Mouse (Mus musculus) hindbrain, postnatal 0 days (tissue): Measurements from ENCODE around the gene Rps6ka3. TPM values are rescaled to one million over a fixed set of nuclear protein-coding genes. Genes with fewer than 3 reads are reported as not detected.

Experiments
- ATAC-seq: fragments of 200-750 bp; cut with Nextera tagmentation; 2 replicates; pipeline ENCODE4 v1.8.0; 2017; ENCODE audit warnings: mild to moderate bottlenecking, moderate TSS enrichment, moderate library complexity
- DNase-seq: peaks from one replicate; pipeline ENCODE4 v3.0.0-alpha.2; 2015; ENCODE audit warnings: low spot score
- H3K27ac ChIP-seq: fragments of 300-500 bp; sonication (generic); 2 replicates; pipeline ENCODE4 v1.5.1; 2014; ENCODE audit warnings: mild to moderate bottlenecking
- H3K27me3 ChIP-seq: fragments of 300-500 bp; sonication (generic); 2 replicates; pipeline ENCODE4 v1.6.1; 2014; ENCODE audit warnings: low read length, mixed read lengths; ENCODE audit not compliant: insufficient read depth
- H3K36me3 ChIP-seq: fragments of 300-500 bp; sonication (generic); 2 replicates; pipeline ENCODE4 v1.6.1; 2014; ENCODE audit warnings: low read length, mixed read lengths; ENCODE audit not compliant: insufficient read depth
- H3K4me1 ChIP-seq: fragments of 300-500 bp; sonication (generic); 2 replicates; pipeline ENCODE4 v1.6.1; 2014; ENCODE audit warnings: antibody characterized with exemption, low read length, mixed read lengths; ENCODE audit not compliant: insufficient read depth
- H3K4me2 ChIP-seq: fragments of 300-500 bp; sonication (generic); 2 replicates; pipeline ENCODE4 v1.6.1; 2014; ENCODE audit warnings: low read depth, mild to moderate bottlenecking, low read length, moderate library complexity, mixed read lengths
- H3K4me3 ChIP-seq: fragments of 300-500 bp; sonication (generic); 2 replicates; pipeline ENCODE4 v1.5.1; 2014; ENCODE audit warnings: low read length
- H3K9ac ChIP-seq: fragments of 300-500 bp; sonication (generic); replicated peaks from 2 replicates; pipeline ENCODE4 v1.6.1; 2014; ENCODE audit warnings: mild to moderate bottlenecking, low read length, moderate library complexity, mixed read lengths
- H3K9me3 ChIP-seq: fragments of 300-500 bp; sonication (generic); 2 replicates; pipeline ENCODE4 v1.6.1; 2016; ENCODE audit warnings: low read length, mixed read lengths
- CTCF ChIP-seq: IDR thresholded peaks from 2 replicates; pipeline ENCODE4 v1.5.1; 2016; ENCODE audit warnings: antibody characterized with exemption, control low read depth, low read depth
- WGBS: fragments of 180-500 bp; shearing (Covaris S2); extraction: QIAGEN DNeasy Blood & Tissue Kit; methylation state at CpG from one replicate; pipeline ENCODE4 v1.1.7; 2014; 5-methylcytosine and 5-hydroxymethylcytosine counted together
- polyA plus RNA-seq: library from polyadenylated mRNA; unstranded; fragments of >200 nt; fragmentation: Nextera tagmentation; extraction: Ambion mirVana; gene quantifications from 2 replicates; pipeline ENCODE4 v1.2.1, GENCODE M21; 2015
- total RNA-seq: library from RNA; depleted of rRNA; stranded (reverse); fragments of >200 nt; gene quantifications from 2 replicates; pipeline ENCODE4 v1.2.3, GENCODE M21; 2014

The Rps6ka3 gene
- total and polyA plus RNA-seq, 2 experiments from 2014 or later: 3.5 to 18.1 TPM

GRCm38 (mm10) chrX:159321342-159321741 lies 111.2 kb downstream of the Rps6ka3 start:
- no peak overlapping the region for H3K27ac ChIP-seq
- TF ChIP-seq CTCF: peak; percentile 73
- H3K9me3 ChIP-seq: no peaks in the 10 kb centered on the region
- DNase-seq (peak; percentile 77), ATAC-seq (0 out of 2 replicates have a peak, but pooled peaks have one; percentile 38)
- H3K9ac ChIP-seq: no peak overlapping the region
- no peaks in the 10 kb centered on the region for H3K36me3 ChIP-seq
- H3K27me3 ChIP-seq: no peaks in the 10 kb centered on the region
- WGBS: 30% methylated on average over 8 of the region's 8 CpGs
- no peak overlapping the region for H3K4me3 ChIP-seq
- H3K4me1 ChIP-seq: no peaks in the 10 kb centered on the region
- H3K4me2 ChIP-seq: no peak overlapping the region

DNA sequence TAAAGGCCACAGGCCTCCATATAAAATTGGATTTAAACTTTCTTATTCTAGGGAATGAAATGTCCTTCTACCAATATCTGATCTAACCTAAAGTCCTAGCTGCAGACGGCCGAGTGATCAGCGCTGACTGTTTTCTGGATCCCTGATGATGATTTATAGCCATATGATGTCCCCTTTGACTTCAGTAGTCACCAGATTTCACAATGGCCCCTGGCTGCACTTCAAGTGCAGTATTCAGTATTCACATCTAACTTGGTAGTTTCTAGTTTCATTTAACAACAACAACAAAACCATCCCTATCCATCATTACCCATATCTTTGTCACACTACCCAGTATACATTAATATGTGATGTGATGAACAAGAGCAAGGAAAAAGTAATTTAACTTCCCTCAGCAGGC lies 154.4 kb downstream of the Rps6ka3 start:
- Histone ChIP-seq H3K27ac (no peak overlapping the region), H3K9me3 (no peaks in the 10 kb centered on the region), H3K4me1 (no peaks in the 10 kb centered on the region), H3K36me3 (no peaks in the 10 kb centered on the region), H3K27me3 (no peaks in the 10 kb centered on the region), H3K4me3 (no peak overlapping the region), H3K4me2 (no peak overlapping the region), H3K9ac (no peak overlapping the region)
- ATAC-seq (no peak), DNase-seq (no peak)
- TF ChIP-seq CTCF: no peak
- 85% methylated on average over 3 of the region's 3 CpGs for WGBS

- WGBS: 25% methylated on average over 59 of the region's 76 CpGs
- peak; percentile 81 for DNase-seq
- H3K27ac ChIP-seq: peak within 1 kb of the TSS; percentile 85
These were observed 162.0 kb downstream of the Rps6ka3 start, which contains the start of gene Eif1ax for GRCm38 (mm10) chrX:159371831-159372752. Gene Eif1ax (plus strand): TSS chrX:159372178.

DNA sequence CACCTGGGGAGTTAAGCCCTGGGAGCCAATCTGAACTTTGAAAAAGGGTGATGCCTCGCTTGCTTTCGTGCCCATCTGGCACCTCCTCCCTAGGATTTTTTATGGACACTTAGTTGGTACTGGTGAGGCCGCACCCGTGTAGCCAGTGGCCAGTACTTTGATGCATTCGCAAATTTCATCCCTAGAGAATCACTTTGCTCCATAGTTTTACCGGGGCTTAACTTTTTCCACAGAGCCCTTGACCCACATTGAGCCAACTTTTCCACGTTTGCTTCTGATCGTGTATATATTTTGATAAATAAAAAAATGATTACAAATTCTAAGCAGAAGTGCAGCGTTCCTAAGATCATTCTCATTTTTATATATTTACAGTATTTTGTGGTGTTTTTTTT lies 162.6 kb downstream of the Rps6ka3 start:
- no peak for TF ChIP-seq CTCF
- DNase-seq (no peak), ATAC-seq (no peak)
- Histone ChIP-seq H3K4me2 (peak overlapping the region; percentile 60), H3K9ac (peak overlapping the region; percentile 66), H3K36me3 (no peaks in the 10 kb centered on the region), H3K27me3 (no peaks in the 10 kb centered on the region), H3K27ac (peak overlapping the region; percentile 85), H3K4me3 (peak overlapping the region; percentile 59), H3K4me1 (no peaks in the 10 kb centered on the region), H3K9me3 (no peaks in the 10 kb centered on the region)
- WGBS: 38% methylated on average over 9 of the region's 9 CpGs

More at GRCm38 (mm10) chrX:159371831-159372752, 162.0 kb downstream of the Rps6ka3 start, which contains the start of gene Eif1ax:
- Histone ChIP-seq H3K4me3 (peak within 1 kb of the TSS; percentile 59), H3K27me3 (no peaks in the 10 kb centered on the region), H3K9me3 (no peaks in the 10 kb centered on the region), H3K4me2 (peak within 1 kb of the TSS; percentile 60), H3K4me1 (no peaks in the 10 kb centered on the region), H3K36me3 (no peaks in the 10 kb centered on the region), H3K9ac (peak within 1 kb of the TSS; percentile 66)
- TF ChIP-seq CTCF: no peak
- ATAC-seq: peak; percentile 96

GRCm38 (mm10) chrX:159387105-159387504 lies 177.0 kb downstream of the Rps6ka3 start:
- H3K27me3 ChIP-seq: no peaks in the 10 kb centered on the region
- no peaks in the 10 kb centered on the region for H3K4me1 ChIP-seq
- no peak for ATAC-seq
- H3K4me2 ChIP-seq: no peak overlapping the region
- no peak overlapping the region for H3K4me3 ChIP-seq
- WGBS: 69% methylated on average over 9 of the region's 9 CpGs
- no peak overlapping the region for H3K9ac ChIP-seq
- no peak for TF ChIP-seq CTCF
- no peak for DNase-seq
- H3K36me3 ChIP-seq: no peaks in the 10 kb centered on the region
- H3K27ac ChIP-seq: no peak overlapping the region
- no peaks in the 10 kb centered on the region for H3K9me3 ChIP-seq

DNA sequence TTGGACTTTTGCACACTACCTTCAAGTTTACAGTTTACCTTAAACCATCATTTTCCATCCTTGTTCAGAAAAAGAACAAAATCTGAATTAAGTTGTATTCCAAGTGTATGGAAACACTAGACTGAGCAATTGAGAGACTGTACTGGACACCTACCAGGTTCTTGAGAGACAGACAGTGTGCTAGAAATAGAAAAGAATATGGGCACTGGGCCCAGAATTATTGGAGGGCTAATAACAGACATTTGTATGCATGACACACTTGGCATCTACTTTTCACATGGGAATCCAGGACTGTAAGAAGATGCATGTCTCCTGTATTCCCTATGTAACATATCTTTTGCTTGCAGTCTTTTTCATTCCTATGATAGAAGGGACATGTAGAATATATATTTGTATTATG lies 178.8 kb downstream of the Rps6ka3 start:
- H3K27ac ChIP-seq: no peak overlapping the region
- no peak for TF ChIP-seq CTCF
- no peak overlapping the region for H3K4me2 ChIP-seq
- H3K36me3 ChIP-seq: no peaks in the 10 kb centered on the region
- no peak for ATAC-seq
- H3K4me1 ChIP-seq: no peaks in the 10 kb centered on the region
- peak; percentile 31 for DNase-seq
- H3K9me3 ChIP-seq: no peaks in the 10 kb centered on the region
- H3K9ac ChIP-seq: no peak overlapping the region
- no peaks in the 10 kb centered on the region for H3K27me3 ChIP-seq
- no peak overlapping the region for H3K4me3 ChIP-seq

DNA sequence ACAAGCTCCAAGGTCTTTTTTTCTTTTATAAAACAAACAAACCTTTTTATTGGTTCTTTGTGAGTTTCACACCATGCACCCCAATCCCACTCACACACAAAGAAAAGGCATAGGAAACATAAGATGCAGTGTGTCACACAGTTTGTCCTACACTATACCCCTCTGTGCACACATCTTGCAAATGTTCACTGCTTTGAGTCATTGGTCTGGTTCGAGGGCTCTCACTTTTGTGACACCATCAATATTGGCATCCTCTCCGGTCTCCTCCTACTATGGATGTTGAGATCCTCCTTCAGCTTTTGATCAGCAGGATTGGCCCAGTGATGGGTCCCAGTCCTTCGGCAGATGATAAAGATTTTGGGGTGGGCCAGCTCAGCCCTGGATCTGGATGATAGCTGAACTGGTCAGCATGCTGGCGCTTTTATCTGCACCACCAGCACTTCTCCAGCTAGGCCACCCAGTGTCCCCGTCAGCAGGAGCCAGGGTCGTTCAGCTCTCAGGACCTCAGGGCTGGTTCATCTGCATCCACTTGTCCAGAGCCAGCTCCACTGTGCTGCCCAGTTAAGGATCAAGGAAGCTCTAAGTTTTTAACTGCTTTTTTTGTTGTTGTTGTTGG lies 180.3 kb downstream of the Rps6ka3 start:
- WGBS: 75% methylated on average over 6 of the region's 6 CpGs
- H3K9me3 ChIP-seq: no peaks in the 10 kb centered on the region
- TF ChIP-seq CTCF: no peak
- no peak for ATAC-seq
- H3K4me1 ChIP-seq: no peaks in the 10 kb centered on the region
- no peaks in the 10 kb centered on the region for H3K27me3 ChIP-seq
- H3K27ac ChIP-seq: no peak overlapping the region
- no peaks in the 10 kb centered on the region for H3K36me3 ChIP-seq
- H3K4me3 ChIP-seq: no peak overlapping the region
- DNase-seq: no peak
- H3K4me2 ChIP-seq: no peak overlapping the region
- H3K9ac ChIP-seq: no peak overlapping the region
